Mouse (Mus musculus): ENCODE measurements around the gene Plcd4. TPM values are rescaled to one million over a fixed set of nuclear protein-coding genes. Genes with fewer than 3 reads are reported as not detected.
A peak's percentile ranks its signal among the peaks of the same experiment; 100 is the strongest.

The Plcd4 gene
- total RNA-seq, 4 experiments from 2014 or later: 89.2 to 107 (median 97.0) TPM

GRCm38 (mm10) chr1:74594434-74594833 is 51.7 kb downstream of the Plcd4 start:
- DNase-seq (ENCODE audit: low spot score in 2 of 2): no peak

GRCm38 (mm10) chr1:74600501-74601266 is 58.0 kb downstream of the Plcd4 start:
- DNase-seq (ENCODE audit: low spot score in 2 of 2): no peak

GRCm38 (mm10) chr1:74601267-74601962 is 58.7 kb downstream of the Plcd4 start, which contains the start of the genes Rnf25 and Stk36:
Gene Rnf25, minus strand, starts transcription at chr1:74601397.
Gene Stk36, plus strand, starts transcription at chr1:74601445.
- DNase-seq (ENCODE audit: low spot score in 2 of 2): peak; percentile 57 to 73

Small RNAs within 50 kb of the gene (microRNA-seq; reads per million reads assigned to microRNA genes)
- not detected for gene Gm25035

Other genes with a start within 250 kb of the Plcd4 start
- gene Tmbim1, start 237.3 kb upstream of the Plcd4 start, total RNA-seq (2022): 10 to 100 TPM; 31.3 to 38.1 (median 32.9) TPM
- gene Catip, start 180.8 kb upstream of the Plcd4 start, total RNA-seq (2022): under 1 TPM in 3 of 4 experiments, not detected in 1; 0.21 to 0.44 (median 0.36) TPM
- 1 to 10 TPM; 2.1 to 6.5 (median 5.1) TPM for gene Slc11a1, start 167.7 kb upstream of the Plcd4 start, total RNA-seq (2022)
- 100 to 1,000 TPM; 105 to 110 (median 107) TPM for gene Ctdsp1, start 151.4 kb upstream of the Plcd4 start, total RNA-seq (2022)
- gene Vil1, start 133.5 kb upstream of the Plcd4 start, total RNA-seq (2022): not detected
- gene Cnot9, start 36.8 kb upstream of the Plcd4 start, total RNA-seq (2022): 10 to 100 TPM; 10.7 to 15.0 (median 11.6) TPM
- gene Usp37, start 1.4 kb downstream of the Plcd4 start, total RNA-seq (2022): 10 to 100 TPM in 1 of 4 experiments, 1 to 10 TPM in 3; 6.4 to 11.0 (median 7.2) TPM
- gene Zfp142, start 45.4 kb downstream of the Plcd4 start, total RNA-seq (2022): 1 to 10 TPM; 5.4 to 9.1 (median 6.6) TPM
- gene Bcs1l, start 45.4 kb downstream of the Plcd4 start, total RNA-seq (2022): 10 to 100 TPM; 19.7 to 21.8 (median 20.9) TPM
- 10 to 100 TPM; 14.4 to 18.1 (median 16.4) TPM for gene Rnf25, start 58.5 kb downstream of the Plcd4 start, total RNA-seq (2022)
- gene Stk36, start 58.6 kb downstream of the Plcd4 start, total RNA-seq (2022): under 1 TPM; 0.11 to 0.49 (median 0.27) TPM
- 10 to 100 TPM in 3 of 4 experiments, 1 to 10 TPM in 1; 9.2 to 18.3 (median 11.4) TPM for gene Ttll4, start 118.9 kb downstream of the Plcd4 start, total RNA-seq (2022)
- gene Cyp27a1, start 170.7 kb downstream of the Plcd4 start, total RNA-seq (2022): 10 to 100 TPM; 44.3 to 72.8 (median 67.1) TPM
- 100 to 1,000 TPM in 3 of 4 experiments, 10 to 100 TPM in 1; 76.0 to 167 (median 125) TPM for gene Prkag3, start 206.3 kb downstream of the Plcd4 start, total RNA-seq (2022)
- under 1 TPM in 3 of 4 experiments, not detected in 1; 0.27 to 0.72 (median 0.48) TPM for gene Wnt6, start 229.0 kb downstream of the Plcd4 start, total RNA-seq (2022)
- gene Wnt10a, start 248.6 kb downstream of the Plcd4 start, total RNA-seq (2022): under 1 TPM in 1 of 4 experiments, not detected in 3; 0.16 TPM